Mouse (Mus musculus): Measurements from ENCODE around the gene Bean1.

Bean1 gene

GRCm38 (mm10) chr8:104171050-104171620 is 893 bp downstream of the Bean1 start:
- no peak for DNase-seq (ENCODE audit: low spot score in 2 of 2)

- DNase-seq (ENCODE audit: low spot score in 2 of 2): no peak
These were observed 2.2 kb downstream of the Bean1 start for GRCm38 (mm10) chr8:104172420-104172819.

GRCm38 (mm10) chr8:104175848-104176527 is 5.7 kb downstream of the Bean1 start:
- no peak for DNase-seq (ENCODE audit: low spot score in 2 of 2)

- no peak for DNase-seq (ENCODE audit: low spot score in 2 of 2)
These were observed 6.8 kb downstream of the Bean1 start for GRCm38 (mm10) chr8:104177054-104177453.

GRCm38 (mm10) chr8:104184905-104185304 is 14.7 kb downstream of the Bean1 start:
- DNase-seq (ENCODE audit: low spot score in 2 of 2): no peak

- no peak for DNase-seq (ENCODE audit: low spot score in 2 of 2)
These were observed 16.6 kb downstream of the Bean1 start for GRCm38 (mm10) chr8:104186827-104187226.

GRCm38 (mm10) chr8:104187622-104188021 is 17.4 kb downstream of the Bean1 start:
- DNase-seq (ENCODE audit: low spot score in 2 of 2): no peak

- no peak for DNase-seq (ENCODE audit: low spot score in 2 of 2)
These were observed 18.2 kb downstream of the Bean1 start for GRCm38 (mm10) chr8:104188459-104188858.

GRCm38 (mm10) chr8:104190777-104191468 is 20.7 kb downstream of the Bean1 start:
- DNase-seq (ENCODE audit: low spot score in 2 of 2): no peak

GRCm38 (mm10) chr8:104191496-104191895 is 21.3 kb downstream of the Bean1 start:
- no peak for DNase-seq (ENCODE audit: low spot score in 2 of 2)

- DNase-seq (ENCODE audit: low spot score in 2 of 2): no peak
These were observed 29.6 kb downstream of the Bean1 start for GRCm38 (mm10) chr8:104199802-104200201.

GRCm38 (mm10) chr8:104201622-104202021 is 31.4 kb downstream of the Bean1 start:
- no peak for DNase-seq (ENCODE audit: low spot score in 2 of 2)

- DNase-seq (ENCODE audit: low spot score in 2 of 2): no peak
These were observed 32.1 kb downstream of the Bean1 start for GRCm38 (mm10) chr8:104202320-104202719.

- DNase-seq (ENCODE audit: low spot score in 2 of 2): no peak
These were observed 35.0 kb downstream of the Bean1 start for GRCm38 (mm10) chr8:104205292-104205691.

GRCm38 (mm10) chr8:104217601-104218000 is 47.4 kb downstream of the Bean1 start:
- no peak for DNase-seq (ENCODE audit: low spot score in 2 of 2)

GRCm38 (mm10) chr8:104219079-104219478 is 48.8 kb downstream of the Bean1 start:
- DNase-seq (ENCODE audit: low spot score in 2 of 2): peak; percentile 34 to 35

GRCm38 (mm10) chr8:104219806-104220205 is 49.6 kb downstream of the Bean1 start:
- DNase-seq (ENCODE audit: low spot score in 2 of 2): peak; percentile 56 to 74

GRCm38 (mm10) chr8:104227048-104227447 is 56.8 kb downstream of the Bean1 start:
- no peak for DNase-seq (ENCODE audit: low spot score in 2 of 2)

- DNase-seq (ENCODE audit: low spot score in 2 of 2): no peak
These were observed 60.1 kb downstream of the Bean1 start for GRCm38 (mm10) chr8:104230377-104230776.

- DNase-seq (ENCODE audit: low spot score in 2 of 2): no peak
These were observed 61.8 kb downstream of the Bean1 start for GRCm38 (mm10) chr8:104232039-104232438.

- DNase-seq (ENCODE audit: low spot score in 2 of 2): no peak
These were observed 62.7 kb downstream of the Bean1 start for GRCm38 (mm10) chr8:104232919-104233318.

- no peak for DNase-seq (ENCODE audit: low spot score in 2 of 2)
These were observed 64.3 kb downstream of the Bean1 start for GRCm38 (mm10) chr8:104234573-104234972.

GRCm38 (mm10) chr8:104239418-104239861 is 69.2 kb downstream of the Bean1 start:
- DNase-seq (ENCODE audit: low spot score in 2 of 2): no peak

Measured in frontal cortex, postnatal 14 days (tissue).